Comparison of ENCODE assay signal across 8 mouse cellular contexts in genomic region chr6:30302156-30302555, GRCm38 (mm10). TPM values are rescaled to one million over a fixed set of nuclear protein-coding genes. Genes with fewer than 3 reads are reported as not detected.
DNase-seq lines count a peak whose midpoint lies in the region; ATAC-seq and TF ChIP-seq lines count a peak whose summit lies in the region.

No protein-coding gene starts in this region.

- no peaks in the 10 kb centered on the region for H3K27me3 ChIP-seq in kidney, adult 2 months (replicated peaks; ENCODE audit: control insufficient read depth, insufficient read depth, low read length)
- no peaks in the 10 kb centered on the region for H3K27me3 ChIP-seq in hindbrain, embryonic 13.5 days
- H3K27me3 ChIP-seq in midbrain, embryonic 14.5 days (ENCODE audit: control insufficient read depth, insufficient read depth, low read length) = no peaks in the 10 kb centered on the region

- H3K36me3 ChIP-seq in kidney, adult 2 months (ENCODE audit: control insufficient read depth, insufficient read depth, low read length) = no peaks in the 10 kb centered on the region; the same call in 1 of the 2 replicates
- peaks cover 13% of the 10 kb centered on the region for H3K36me3 ChIP-seq in hindbrain, embryonic 13.5 days
- peaks cover 4% of the 10 kb centered on the region; the same call in 1 of the 2 replicates for H3K36me3 ChIP-seq in midbrain, embryonic 14.5 days (ENCODE audit: control insufficient read depth, insufficient read depth, low read length)

- H3K9ac ChIP-seq in hindbrain, embryonic 13.5 days = peak overlapping the region; percentile 76
- H3K9ac ChIP-seq in midbrain, embryonic 14.5 days (replicated peaks; ENCODE audit: low read length) = peak overlapping the region; percentile 65

- peaks cover 23% of the 10 kb centered on the region; the same call in 1 of the 2 replicates for H3K4me1 ChIP-seq in kidney, adult 2 months (ENCODE audit: control insufficient read depth, insufficient read depth, low read length)
- peaks cover 36% of the 10 kb centered on the region for H3K4me1 ChIP-seq in hindbrain, embryonic 13.5 days (replicated peaks)
- peaks cover 27% of the 10 kb centered on the region for H3K4me1 ChIP-seq in midbrain, embryonic 14.5 days (ENCODE audit: control insufficient read depth, insufficient read depth, low read length)

- peak overlapping the region; percentile 20; the same call in 1 of the 2 replicates for H3K27ac ChIP-seq in kidney, adult 2 months (ENCODE audit: insufficient read depth, low read depth, low read length)
- H3K27ac ChIP-seq in hindbrain, embryonic 13.5 days = peak overlapping the region; percentile 91
- 0 out of 2 replicates have a peak overlapping the region, but pooled peaks have one; percentile 20 for H3K27ac ChIP-seq in midbrain, embryonic 14.5 days (replicated peaks; ENCODE audit: low read depth, low read length)

- no peak for TF ChIP-seq CTCF in kidney, adult 2 months (conservative IDR thresholded peaks at IDR 0.05; ENCODE audit: insufficient read depth, insufficient read length, low read depth, low read length)
- no peak for TF ChIP-seq CTCF in brain, embryonic 14.5 days (IDR thresholded peaks at IDR 0.05; ENCODE audit: borderline replicate concordance, extremely low read depth, insufficient read depth, insufficient read length)

- no peak for DNase-seq in kidney, adult 2 months
- DNase-seq in kidney, adult 9 months = no peak
- peak; percentile 24 for DNase-seq in brain, embryonic 14.5 days (ENCODE audit: low read depth)
- DNase-seq in midbrain, embryonic 14.5 days = peak; percentile 33
- DNase-seq in urinary bladder, postnatal 10 days (ENCODE audit: low spot score) = no peak
- no peak for DNase-seq in spleen, adult 18-20 months
- DNase-seq in layer of hippocampus, adult 18-20 months (ENCODE audit: low spot score in 2 of 2) = no peak

- no peaks in the 10 kb centered on the region for H3K9me3 ChIP-seq in hindbrain, embryonic 13.5 days
- no peaks in the 10 kb centered on the region for H3K9me3 ChIP-seq in midbrain, embryonic 14.5 days (ENCODE audit: control insufficient read depth, low read length)

- no peak overlapping the region for H3K4me3 ChIP-seq in kidney, adult 2 months (ENCODE audit: insufficient read depth, low read depth, low read length)
- H3K4me3 ChIP-seq in hindbrain, embryonic 13.5 days = peak overlapping the region; percentile 81
- H3K4me3 ChIP-seq in midbrain, embryonic 14.5 days (replicated peaks; ENCODE audit: low read depth, low read length) = peak overlapping the region; percentile 78

- TF ChIP-seq POLR2A in kidney, adult 2 months (IDR thresholded peaks at IDR 0.05; ENCODE audit: low read depth, low read length) = no peak
- no peak for TF ChIP-seq POLR2A in brain, embryonic 14.5 days (IDR thresholded peaks at IDR 0.05; ENCODE audit: borderline replicate concordance, extremely low read depth, insufficient read depth, insufficient read length, poor library complexity, severe bottlenecking)

- peak overlapping the region; percentile 89 for H3K4me2 ChIP-seq in hindbrain, embryonic 13.5 days
- peak overlapping the region; percentile 95 for H3K4me2 ChIP-seq in midbrain, embryonic 14.5 days (ENCODE audit: low read length)

- WGBS in kidney, adult 2 months = 16% methylated on average over 4 of the region's 4 CpGs
- 8% methylated on average over 4 of the region's 4 CpGs for WGBS in hindbrain, embryonic 13.5 days
- 7% methylated on average over 4 of the region's 4 CpGs for WGBS in midbrain, embryonic 14.5 days

- no peak for ATAC-seq in hindbrain, embryonic 13.5 days (ENCODE audit: low FRiP score)
- no peak for ATAC-seq in midbrain, embryonic 14.5 days (ENCODE audit: low FRiP score, low TSS enrichment)

RNA-seq across cellular contexts. Expression of gene Ube2h, which starts 2.2 kb away (rescaled TPM):
- 35.1 and 38.3 TPM in 2 replicates for polyA plus RNA-seq in kidney, adult 2 months (2012; rRNA removed)
- 61.3 and 77.8 TPM in 2 replicates for polyA plus RNA-seq in brain, embryonic 14.5 days (2012; rRNA removed)
- polyA plus RNA-seq in hindbrain, embryonic 13.5 days (2015; fragmentation: Nextera tagmentation; extraction: Ambion mirVana) = 58.1 and 61.0 TPM in 2 replicates
- 63.1 and 76.5 TPM in 2 replicates for polyA plus RNA-seq in midbrain, embryonic 14.5 days (2014; fragmentation: Nextera tagmentation; extraction: Ambion mirVana)
- total RNA-seq in layer of hippocampus, adult 18-20 months (2021) = 10 to 100 TPM; 88.4 to 89.6 TPM

Comparison
In these comparisons a context has a peak if more than half of its experiments do, and no peak if none do; other contexts are left out.
1. DNase-seq: peak in brain, embryonic 14.5 days (single experiment) and midbrain, embryonic 14.5 days (single experiment); none in kidney, adult 2 months (single experiment), kidney, adult 9 months (single experiment), urinary bladder, postnatal 10 days (single experiment), spleen, adult 18-20 months (0 of 2) and layer of hippocampus, adult 18-20 months (0 of 2).
2. H3K27ac ChIP-seq: peak in every context shown above with its lines; median percentile 91 in hindbrain, embryonic 13.5 days; 20 in kidney, adult 2 months; 20 in midbrain, embryonic 14.5 days.